Mouse (Mus musculus): Measurements from ENCODE around the gene Taco1.

The Taco1 gene

DNA sequence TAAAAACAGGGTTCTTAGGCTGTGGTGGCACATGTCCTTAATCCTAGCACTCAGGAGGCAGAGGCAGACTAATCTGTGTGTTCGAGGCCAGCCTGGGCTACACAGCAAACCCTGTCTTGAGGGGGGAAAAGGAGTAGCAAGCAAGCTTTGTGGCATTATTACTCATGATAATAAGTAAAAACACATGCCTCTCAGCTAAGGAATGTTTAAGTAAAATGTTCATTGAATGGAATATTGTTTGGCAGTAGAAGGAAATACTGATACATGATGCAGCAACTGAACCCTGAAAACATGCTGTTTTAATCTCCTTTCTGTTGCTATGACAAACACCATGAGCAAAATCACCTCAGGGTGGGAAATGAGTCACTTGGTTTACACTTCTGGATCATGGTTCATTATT, 4.5 kb upstream of the Taco1 start:
- DNase-seq (ENCODE audit: low read depth, low spot score) = no peak

DNA sequence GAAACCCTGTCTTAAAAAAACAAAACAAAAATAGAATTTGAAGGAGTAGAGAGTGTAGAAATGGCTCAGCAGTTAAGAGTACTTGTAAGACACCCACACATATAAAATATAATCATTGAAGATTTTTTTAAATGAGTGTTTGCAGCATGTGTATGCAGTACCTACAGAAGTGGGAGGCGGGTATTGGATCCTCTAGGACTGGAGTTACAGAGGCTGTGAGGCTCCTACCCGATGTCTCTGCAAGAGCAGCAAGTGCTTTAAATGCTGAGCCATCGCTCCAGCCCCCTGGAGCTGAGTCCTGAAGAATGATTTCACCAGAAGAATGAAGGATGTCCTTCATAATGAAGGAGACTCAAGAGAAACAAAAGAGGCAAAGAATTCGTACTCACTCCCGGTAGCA, 2.1 kb upstream of the Taco1 start:
- DNase-seq (ENCODE audit: low read depth, low spot score) = no peak

GRCm38 (mm10) chr11:106065073-106065922, 563 bp upstream of the Taco1 start:
- no peak for DNase-seq (ENCODE audit: low read depth, low spot score)

- DNase-seq (ENCODE audit: low read depth, low spot score) = peak; percentile 40
These were observed 755 bp downstream of the Taco1 start for GRCm38 (mm10) chr11:106066616-106067015.

- DNase-seq (ENCODE audit: low read depth, low spot score) = no peak
These were observed 7.9 kb downstream of the Taco1 start for GRCm38 (mm10) chr11:106073774-106074173.

GRCm38 (mm10) chr11:106076321-106076720, 10.5 kb downstream of the Taco1 start:
- DNase-seq (ENCODE audit: low read depth, low spot score) = peak; percentile 72

GRCm38 (mm10) chr11:106083708-106084701, 18.1 kb downstream of the Taco1 start, which contains the start of gene Map3k3:
Gene Map3k3 (plus strand): TSS chr11:106084613.
- DNase-seq (ENCODE audit: low read depth, low spot score) = peak; percentile 100

DNA sequence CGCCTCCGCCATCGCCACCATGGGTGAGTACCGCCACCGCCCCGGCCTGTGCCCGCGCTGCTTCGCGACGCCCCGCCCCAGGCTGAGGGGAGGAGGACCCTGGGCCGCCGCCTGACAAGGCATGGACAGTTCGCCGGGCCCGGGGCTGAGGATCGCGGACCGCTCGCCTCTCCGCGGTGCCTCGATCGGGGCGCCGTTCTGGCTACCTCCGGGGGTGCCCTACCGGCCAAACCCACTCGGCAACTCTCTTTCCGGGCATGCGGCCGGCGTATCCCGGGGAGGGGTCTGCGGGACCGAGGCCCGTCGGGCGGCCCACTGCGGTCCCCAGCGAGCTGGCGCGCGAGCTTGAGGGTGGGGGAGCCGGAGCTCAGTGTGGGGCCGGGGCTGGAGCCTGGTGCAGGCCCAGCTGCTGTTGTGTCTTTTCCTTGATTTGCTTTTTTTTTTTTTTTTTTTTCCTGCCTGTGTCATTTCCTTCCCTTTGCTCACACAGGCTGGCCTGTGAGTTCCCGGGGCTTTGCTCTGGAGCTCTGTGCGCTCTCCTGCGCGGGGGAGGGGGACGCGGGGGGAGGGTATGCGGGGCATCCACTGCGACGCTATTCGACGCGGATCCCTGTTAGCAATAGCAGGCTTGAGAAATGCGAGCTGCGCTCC, 19.2 kb downstream of the Taco1 start:
- DNase-seq (ENCODE audit: low read depth, low spot score) = peak; percentile 69

GRCm38 (mm10) chr11:106098223-106098622, 32.4 kb downstream of the Taco1 start:
- DNase-seq (ENCODE audit: low read depth, low spot score) = no peak

DNA sequence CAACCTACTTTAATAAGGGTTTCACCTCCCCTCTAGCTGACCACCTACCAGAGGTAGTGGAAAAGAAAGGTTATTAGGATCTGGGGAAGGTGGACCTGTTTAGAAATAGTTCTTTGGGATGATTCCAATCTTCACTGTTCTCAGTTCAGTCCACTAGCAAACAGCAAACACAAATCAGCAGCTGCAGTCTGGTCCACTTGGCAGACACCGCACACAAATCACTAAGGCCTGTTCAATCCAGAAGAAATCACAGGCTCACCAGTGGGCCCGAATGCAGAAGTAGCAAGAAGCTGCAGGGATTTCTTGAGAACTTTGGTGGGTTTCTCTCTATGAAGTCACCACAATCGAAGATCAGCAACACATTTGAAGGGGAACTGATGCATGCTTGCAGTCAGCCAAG, 37.0 kb downstream of the Taco1 start:
- DNase-seq (ENCODE audit: low read depth, low spot score) = no peak

DNA sequence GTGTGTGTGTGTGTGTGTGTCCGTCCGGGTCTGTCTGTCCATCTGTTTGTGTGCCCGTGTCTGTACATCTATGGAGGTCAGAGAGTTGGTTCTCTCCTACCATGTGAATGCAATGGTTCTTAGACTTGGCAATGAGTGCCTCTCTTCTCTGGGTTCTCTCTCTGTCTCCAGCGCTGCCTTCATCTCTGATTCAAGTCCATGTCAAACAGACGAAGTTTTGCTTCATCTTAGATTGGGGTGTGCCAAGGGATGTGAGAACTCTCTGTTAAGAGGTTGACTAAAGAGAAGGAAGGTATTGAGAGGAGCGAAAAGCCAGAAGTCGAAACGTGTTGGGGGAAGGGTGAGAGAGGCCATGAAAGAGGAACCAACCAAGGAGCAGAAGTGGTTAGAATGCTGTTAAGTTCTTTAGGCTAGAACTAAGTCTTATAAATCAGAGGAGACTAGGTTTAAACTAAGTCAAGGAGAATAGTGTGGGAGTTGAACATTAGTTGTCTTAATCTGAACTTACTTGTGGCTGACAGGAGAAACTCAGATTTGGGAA, 40.3 kb downstream of the Taco1 start:
- no peak for DNase-seq (ENCODE audit: low read depth, low spot score)

DNA sequence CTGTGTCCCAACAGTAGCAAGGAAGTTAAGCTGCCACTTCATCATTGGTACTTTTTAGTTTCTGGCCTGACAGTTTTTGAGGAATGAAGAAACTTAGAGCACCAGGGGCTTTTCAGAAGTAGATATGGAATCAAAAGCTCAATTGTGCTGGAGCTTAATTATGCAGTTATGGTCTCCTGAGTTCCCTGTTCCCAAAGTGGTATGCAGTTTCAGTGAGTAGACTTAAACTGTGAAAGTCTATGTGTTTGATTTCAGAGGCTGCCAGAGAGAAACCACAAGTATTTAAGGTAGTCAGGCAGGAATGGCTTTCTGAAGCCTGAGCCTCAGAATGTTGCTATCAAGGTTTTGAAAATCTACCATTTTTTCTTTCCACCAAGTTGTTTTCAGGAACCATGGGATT, 45.8 kb downstream of the Taco1 start:
- DNase-seq (ENCODE audit: low read depth, low spot score) = no peak

- DNase-seq (ENCODE audit: low read depth, low spot score) = no peak
These were observed 56.4 kb downstream of the Taco1 start for GRCm38 (mm10) chr11:106122221-106122620.

DNA sequence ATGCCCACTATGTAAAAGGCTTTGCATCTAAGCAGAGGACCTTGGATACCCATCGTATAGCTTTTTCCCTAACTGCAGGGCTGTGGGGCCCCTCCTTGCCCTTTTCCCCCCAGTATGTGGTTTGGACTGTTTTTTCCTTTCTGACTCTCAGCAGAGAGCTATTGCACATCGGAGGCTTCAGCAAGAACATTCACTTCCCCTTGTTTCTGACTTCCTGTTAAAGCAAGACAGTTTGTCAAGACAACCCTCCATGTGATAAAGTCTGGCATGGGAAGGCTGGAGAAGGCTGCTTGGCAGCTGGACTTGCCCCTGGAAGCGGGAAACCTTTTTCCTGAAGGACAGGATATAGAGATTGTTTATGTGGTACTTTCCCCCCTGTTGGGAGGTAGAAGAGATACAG, 56.9 kb downstream of the Taco1 start:
- DNase-seq (ENCODE audit: low read depth, low spot score) = no peak

All from ES-CJ7 (cell line).